Mouse (Mus musculus) myocyte (in vitro differentiated cells): ENCODE data around the gene Gdpd5. TPM values are rescaled to one million over a fixed set of nuclear protein-coding genes. Genes with fewer than 3 reads are reported as not detected.

Source experiments
- H3K27me3 ChIP-seq: one replicate; pipeline ENCODE4 v1.6.1; 2011; ENCODE audit not compliant: control insufficient read depth, insufficient read depth, insufficient read length
- H3K36me3 ChIP-seq: one replicate; pipeline ENCODE4 v1.6.1; 2011; ENCODE audit not compliant: control insufficient read depth, insufficient read depth
- H3K4me2 ChIP-seq: one replicate; pipeline ENCODE4 v1.6.1; 2011; ENCODE audit warnings: low read depth, control low read depth
- H3K4me3 ChIP-seq: one replicate; pipeline ENCODE4 v1.5.1; 2011; ENCODE audit warnings: mild to moderate bottlenecking, control low read depth, moderate library complexity
- H3K79me2 ChIP-seq: one replicate; pipeline ENCODE4 v1.6.1; 2011; ENCODE audit not compliant: control insufficient read depth, insufficient read depth
- H3ac ChIP-seq: one replicate; pipeline ENCODE4 v1.6.1; 2011; ENCODE audit not compliant: control insufficient read depth, insufficient read length
- CEBPB ChIP-seq: IDR thresholded peaks from 2 replicates; pipeline ENCODE4 v1.6.1; 2011; ENCODE audit warnings: mild to moderate bottlenecking, moderate library complexity; ENCODE audit not compliant: poor library complexity, insufficient read depth, severe bottlenecking
- E2F4 ChIP-seq: IDR thresholded peaks from one replicate; pipeline ENCODE4 v1.6.1; 2011; ENCODE audit warnings: mild to moderate bottlenecking, control low read depth, moderate library complexity; ENCODE audit not compliant: insufficient read depth
- MAX ChIP-seq: IDR thresholded peaks from one replicate; pipeline ENCODE4 v1.6.1; 2011; ENCODE audit warnings: low read depth, mild to moderate bottlenecking, control low read depth
- MYOD1 ChIP-seq, 3 experiments: IDR thresholded peaks; one replicate each; pipeline ENCODE4 v1.6.1; 2011; ENCODE audit warnings: control low read depth in 2 of 3, low read depth in 2 of 3, mild to moderate bottlenecking in 2 of 3, moderate library complexity in 1 of 3; ENCODE audit not compliant: insufficient read length in 2 of 3, control insufficient read depth in 1 of 3
- MYOG ChIP-seq, 3 experiments: IDR thresholded peaks; one replicate each; pipeline ENCODE4 v1.6.1; 2011; ENCODE audit warnings: control low read depth in 2 of 3, low read depth in 2 of 3, mild to moderate bottlenecking in 2 of 3; ENCODE audit not compliant: insufficient read length in 2 of 3, control insufficient read depth in 1 of 3, insufficient read depth in 1 of 3
- POLR2A ChIP-seq: IDR thresholded peaks from one replicate; pipeline ENCODE4 v1.6.1; 2011; ENCODE audit warnings: low read depth, mild to moderate bottlenecking, control low read depth, moderate library complexity; ENCODE audit not compliant: insufficient read length
- POLR2AphosphoS2 ChIP-seq: IDR thresholded peaks from one replicate; pipeline ENCODE4 v1.6.1; 2011; ENCODE audit warnings: low read depth, control low read depth; ENCODE audit not compliant: insufficient read length
- REST ChIP-seq: IDR thresholded peaks from one replicate; pipeline ENCODE4 v1.6.1; 2011; ENCODE audit warnings: mild to moderate bottlenecking, control low read depth, moderate library complexity; ENCODE audit not compliant: insufficient read depth, insufficient read length
- SRF ChIP-seq: IDR thresholded peaks from one replicate; pipeline ENCODE4 v1.6.1; 2011; ENCODE audit warnings: low read depth; ENCODE audit not compliant: control insufficient read depth, insufficient read length
- TCF12 ChIP-seq: IDR thresholded peaks from one replicate; pipeline ENCODE4 v1.6.1; 2011; ENCODE audit warnings: mild to moderate bottlenecking, control low read depth; ENCODE audit not compliant: poor library complexity, insufficient read depth, severe bottlenecking
- TCF3 ChIP-seq: IDR thresholded peaks from one replicate; pipeline ENCODE4 v1.6.1; 2011; ENCODE audit warnings: low read depth, control low read depth; ENCODE audit not compliant: insufficient read length
- USF1 ChIP-seq: IDR thresholded peaks from one replicate; pipeline ENCODE4 v1.6.1; 2011; ENCODE audit warnings: low read depth, mild to moderate bottlenecking, control low read depth, moderate library complexity
- polyA plus RNA-seq: library from polyadenylated mRNA; unstranded; fragments of >200 nt; fragmentation: generic; extraction: Trizol; gene quantifications from one replicate; pipeline ENCODE4 v1.2.1, GENCODE M21; 2012; ENCODE audit warnings: missing spikeins

Gene Gdpd5
- polyA plus RNA-seq, 1 experiment: 9.5 TPM

DNA sequence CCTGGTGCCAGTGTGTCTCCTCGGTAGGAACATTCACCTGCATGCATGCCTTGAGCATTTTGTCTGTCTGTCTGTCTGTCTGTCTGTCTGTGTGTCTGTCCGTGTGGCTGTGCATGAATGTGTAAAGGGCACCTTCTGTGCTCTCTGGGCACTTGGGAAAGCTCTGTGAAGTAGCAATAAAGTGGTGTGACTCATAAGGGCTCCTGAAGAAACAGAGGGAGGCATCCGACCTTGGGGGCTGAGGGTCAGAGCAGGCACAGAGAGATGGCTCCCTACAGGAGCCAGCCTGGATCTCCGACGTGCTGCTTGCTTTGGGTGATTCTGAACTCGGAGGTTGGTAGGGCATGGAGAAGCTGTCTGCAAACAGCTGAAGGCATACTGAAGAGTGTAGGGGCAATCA, 21.3 kb downstream of the Gdpd5 start:
- H3K79me2 ChIP-seq: no peaks in the 10 kb centered on the region
- H3K4me3 ChIP-seq: no peak overlapping the region
- H3K36me3 ChIP-seq: no peaks in the 10 kb centered on the region
- no peaks in the 10 kb centered on the region for H3K27me3 ChIP-seq
- H3K4me2 ChIP-seq: peak overlapping the region; percentile 36
- no peak for TF ChIP-seq MYOD1 (IDR thresholded peaks at IDR 0.05; ENCODE audit: control insufficient read depth in 1 of 3, insufficient read length in 2 of 3, low read depth in 2 of 3)
- TF ChIP-seq E2F4: no peak
- no peak for TF ChIP-seq MAX
- TF ChIP-seq POLR2A: no peak
- no peak for TF ChIP-seq CEBPB
- no peak for TF ChIP-seq POLR2AphosphoS2
- TF ChIP-seq REST: no peak
- TF ChIP-seq USF1: no peak
- TF ChIP-seq TCF12: no peak
- no peak for TF ChIP-seq MYOG (IDR thresholded peaks at IDR 0.05; ENCODE audit: control insufficient read depth in 1 of 3, insufficient read depth in 1 of 3, insufficient read length in 2 of 3, low read depth in 2 of 3)
- no peak for TF ChIP-seq TCF3
- no peak for TF ChIP-seq SRF
- no peak overlapping the region for H3ac ChIP-seq

DNA sequence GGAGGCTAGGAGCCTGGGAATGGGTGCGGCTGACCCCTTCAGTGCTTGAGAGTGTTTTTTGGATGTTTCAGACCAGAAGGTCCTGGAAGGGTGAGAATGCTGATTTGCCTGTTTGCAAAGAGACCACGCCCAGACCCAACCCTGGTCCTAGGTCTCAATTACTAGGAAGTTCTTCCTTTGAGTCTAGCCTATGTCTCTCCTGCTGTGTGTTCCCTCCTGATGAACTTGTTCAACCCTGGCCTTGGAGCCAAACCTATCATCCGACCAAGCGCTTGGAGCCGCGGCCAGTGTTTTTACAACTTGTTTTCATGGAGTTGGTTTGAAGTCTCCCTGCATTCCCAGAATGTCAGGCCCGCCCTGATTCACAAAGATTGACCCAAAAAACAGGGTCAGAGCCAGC, 22.0 kb downstream of the Gdpd5 start:
- H3K4me2 ChIP-seq: peak overlapping the region; percentile 22
- H3K27me3 ChIP-seq: no peaks in the 10 kb centered on the region
- H3K79me2 ChIP-seq: no peaks in the 10 kb centered on the region
- no peak overlapping the region for H3ac ChIP-seq
- TF ChIP-seq POLR2A (no peak), USF1 (no peak), TCF3 (no peak), MAX (no peak)
- H3K4me3 ChIP-seq: no peak overlapping the region
- H3K36me3 ChIP-seq: no peaks in the 10 kb centered on the region

DNA sequence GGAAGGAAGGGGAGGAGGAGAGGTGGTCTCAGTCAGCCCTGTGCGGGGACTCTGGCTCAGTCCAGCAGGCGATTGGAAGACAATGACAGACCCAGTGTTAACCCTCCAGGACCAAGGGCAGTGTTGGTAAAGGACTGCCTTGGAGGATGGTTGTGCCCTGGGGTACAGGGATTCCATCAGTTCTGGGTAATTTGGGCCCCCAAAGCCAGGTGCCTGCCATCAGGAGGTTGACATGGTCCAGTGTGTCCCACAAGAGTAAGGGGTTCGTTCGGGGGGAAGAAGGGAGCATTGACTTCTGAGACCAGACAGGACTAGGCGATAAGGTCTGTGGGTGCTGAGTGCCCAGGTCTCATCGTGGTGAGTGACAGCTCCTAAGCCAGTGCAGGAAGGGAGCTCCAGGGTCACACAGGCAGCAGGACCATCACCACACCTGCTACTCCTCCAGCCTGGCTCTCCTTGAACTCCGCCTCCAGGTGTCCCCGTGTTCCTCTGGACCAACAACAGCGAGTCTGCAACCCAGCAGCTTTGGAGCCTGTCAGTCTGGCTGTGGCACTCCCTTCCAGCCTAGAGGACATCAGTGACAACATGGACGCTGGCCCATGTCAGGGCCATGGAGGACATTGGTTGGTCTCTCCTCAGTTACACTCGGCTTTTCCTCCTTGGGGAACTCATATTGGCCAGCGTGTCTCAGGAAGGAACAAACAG, 23.0 kb downstream of the Gdpd5 start:
- H3K36me3 ChIP-seq: no peaks in the 10 kb centered on the region

DNA sequence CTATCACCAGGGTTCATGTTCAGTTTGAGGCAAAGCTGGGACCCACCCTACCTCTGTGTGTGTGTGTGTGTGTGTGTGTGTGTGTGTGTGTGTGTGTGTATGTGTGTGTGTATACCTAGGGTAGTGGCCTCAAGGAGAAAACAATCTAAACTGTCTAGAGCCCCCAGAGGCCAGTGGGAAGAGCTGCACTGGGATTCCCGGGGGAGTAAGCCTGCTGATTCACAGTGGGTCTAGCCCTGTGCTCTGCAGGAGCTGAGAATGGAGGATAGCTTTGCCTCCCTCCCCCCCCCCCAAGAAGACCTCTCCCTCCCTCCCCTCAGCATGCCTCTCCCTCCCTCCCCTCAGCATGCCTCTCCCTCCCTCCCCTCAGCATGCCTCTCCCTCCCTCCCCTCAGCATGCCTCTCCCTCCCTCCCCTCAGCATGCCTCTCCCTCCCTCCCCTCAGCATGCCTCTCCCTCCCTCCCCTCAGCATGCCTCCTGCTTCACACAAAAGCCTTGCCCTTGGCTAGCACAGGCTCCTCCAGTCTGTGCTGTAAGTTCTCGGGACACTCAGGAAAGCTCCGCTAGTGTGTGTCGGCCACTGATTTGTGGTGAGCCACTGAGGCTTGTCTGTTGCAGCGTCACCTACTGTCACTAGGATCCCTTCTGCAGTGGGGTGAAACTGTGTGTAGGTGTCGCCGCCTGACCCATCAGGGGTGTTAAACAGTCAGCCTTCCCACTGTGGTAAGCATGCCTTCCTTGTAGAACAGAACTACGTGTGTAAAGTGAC, 24.4 kb downstream of the Gdpd5 start:
- Histone ChIP-seq H3K79me2 (no peaks in the 10 kb centered on the region), H3K4me3 (no peak overlapping the region), H3K4me2 (no peak overlapping the region), H3K36me3 (no peaks in the 10 kb centered on the region), H3ac (no peak overlapping the region), H3K27me3 (no peaks in the 10 kb centered on the region)
- TF ChIP-seq POLR2AphosphoS2: no peak
- no peak for TF ChIP-seq TCF3
- TF ChIP-seq E2F4: no peak
- TF ChIP-seq POLR2A: no peak
- no peak for TF ChIP-seq TCF12
- no peak for TF ChIP-seq USF1
- TF ChIP-seq MAX: no peak
- TF ChIP-seq REST: no peak
- no peak for TF ChIP-seq MYOG (IDR thresholded peaks at IDR 0.05; ENCODE audit: control insufficient read depth in 1 of 3, insufficient read depth in 1 of 3, insufficient read length in 2 of 3, low read depth in 2 of 3)

More for the DNA sequence above, 23.0 kb downstream of the Gdpd5 start:
- Histone ChIP-seq H3K27me3 (no peaks in the 10 kb centered on the region), H3K79me2 (no peaks in the 10 kb centered on the region), H3K4me3 (no peak overlapping the region), H3ac (no peak overlapping the region), H3K4me2 (no peak overlapping the region)
- TF ChIP-seq CEBPB (no peak), USF1 (no peak), TCF3 (no peak), POLR2AphosphoS2 (no peak), TCF12 (no peak), REST (no peak), SRF (no peak), MYOG (IDR thresholded peaks at IDR 0.05; ENCODE audit: control insufficient read depth in 1 of 3, insufficient read depth in 1 of 3, insufficient read length in 2 of 3, low read depth in 2 of 3) (no peak), MAX (no peak), POLR2A (no peak), E2F4 (no peak), MYOD1 (IDR thresholded peaks at IDR 0.05; ENCODE audit: control insufficient read depth in 1 of 3, insufficient read length in 2 of 3, low read depth in 2 of 3) (no peak)

DNA sequence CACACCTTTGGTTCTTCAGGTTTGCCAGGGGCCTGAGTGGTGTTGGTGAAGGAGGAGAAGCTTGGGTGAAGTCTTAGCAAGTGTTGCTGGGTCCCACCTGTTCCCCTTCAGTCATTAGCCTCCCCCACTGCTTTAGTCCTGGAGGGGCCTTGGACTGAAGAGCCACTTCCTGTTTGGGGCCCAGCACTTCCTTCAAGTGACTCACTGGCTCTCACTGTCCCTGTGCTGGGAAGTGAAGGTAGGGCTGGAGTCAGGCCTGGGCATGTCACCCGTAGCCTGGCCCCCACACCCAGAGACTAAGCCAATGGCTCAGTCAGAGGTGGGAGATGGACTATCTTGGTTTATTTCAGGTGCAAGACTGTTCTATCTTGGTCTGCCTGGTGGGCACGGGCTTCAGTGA, 26.4 kb downstream of the Gdpd5 start:
- no peak for TF ChIP-seq TCF12
- H3K79me2 ChIP-seq: no peaks in the 10 kb centered on the region
- no peak overlapping the region for H3K4me3 ChIP-seq
- H3K27me3 ChIP-seq: no peaks in the 10 kb centered on the region
- no peak overlapping the region for H3K4me2 ChIP-seq
- no peak overlapping the region for H3ac ChIP-seq
- no peaks in the 10 kb centered on the region for H3K36me3 ChIP-seq
